Mouse (Mus musculus) monocyte, adult 2 months (primary cell): Measurements from ENCODE around the gene Zfp111.

Experiments
- DNase-seq, 2 experiments: peaks; one replicate each; pipeline ENCODE4 v3.0.0; 2022; ENCODE audit warnings: low spot score in 2 of 2, low read depth in 1 of 2

Zfp111 gene

DNA sequence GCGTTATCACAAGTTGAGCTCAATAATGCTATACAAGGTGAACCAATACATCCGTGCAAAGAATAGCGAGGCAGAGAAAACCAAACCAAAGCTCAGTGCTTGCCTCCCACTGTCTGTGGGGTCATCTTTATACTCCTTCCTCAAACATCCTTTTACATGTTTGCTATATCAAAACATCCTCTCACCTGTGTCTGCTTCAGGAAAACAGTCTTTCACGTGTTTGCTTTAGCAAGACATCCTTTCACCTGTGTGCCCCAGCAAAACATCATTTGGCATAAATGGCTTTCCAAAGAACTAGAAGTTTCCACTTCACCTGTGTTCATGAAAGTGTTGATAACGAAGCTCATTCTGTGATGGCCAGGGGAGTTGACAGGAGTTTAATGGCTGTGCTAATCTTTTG, at the start of gene Zfp111:
Gene Zfp111 (minus strand): TSS at position 101 of the 400 bp plus-strand sequence.
- no peak for DNase-seq

DNA sequence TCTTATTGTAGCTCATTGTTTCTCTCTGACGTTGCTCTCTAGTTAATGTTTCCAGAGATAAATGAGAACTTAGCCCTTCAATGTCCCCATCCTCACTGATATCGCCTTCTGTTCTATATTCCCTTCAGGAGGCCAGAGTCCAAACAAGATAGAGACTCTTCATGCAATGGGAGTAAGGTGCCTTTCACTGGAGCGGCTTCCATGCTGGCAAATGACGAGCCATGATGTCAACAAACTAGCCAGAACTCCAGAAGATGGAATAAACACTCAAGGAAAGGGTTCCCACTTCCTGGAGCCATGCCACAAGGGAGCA, 48.7 kb upstream of the Zfp111 start:
- no peak for DNase-seq

DNA sequence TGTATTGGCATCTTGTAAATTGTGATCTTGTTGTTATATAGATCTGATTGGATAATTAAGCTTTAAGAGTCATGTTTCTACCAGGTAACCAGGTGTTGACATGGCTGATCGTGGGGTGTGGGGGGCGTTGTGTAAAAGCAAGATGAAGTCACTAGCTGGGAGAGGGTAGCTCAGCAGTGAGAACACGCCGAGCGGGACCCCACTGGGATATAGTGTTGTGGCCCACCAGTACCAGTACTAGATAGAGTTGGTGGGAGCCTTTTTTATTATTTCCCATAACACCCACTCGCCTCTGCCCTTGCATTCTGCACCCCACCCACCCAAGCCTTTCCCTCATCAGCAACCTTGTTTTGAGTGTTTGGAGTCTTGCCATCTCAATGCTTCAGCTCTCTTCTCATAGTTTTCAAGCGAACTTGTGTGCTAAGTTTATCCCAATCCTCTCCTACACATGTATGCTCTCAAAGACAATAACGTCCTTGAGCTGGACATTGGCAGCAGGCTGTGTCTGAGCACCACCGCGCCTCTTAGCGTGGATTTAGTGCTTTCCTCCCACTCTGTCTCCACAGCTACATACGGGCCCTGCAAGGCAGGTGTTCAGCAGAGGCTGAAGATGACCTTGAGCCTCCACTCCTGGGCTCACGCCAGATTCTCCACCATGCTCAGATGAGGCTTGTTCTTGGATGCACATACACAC, 48.2 kb upstream of the Zfp111 start:
- DNase-seq, result no peak

DNA sequence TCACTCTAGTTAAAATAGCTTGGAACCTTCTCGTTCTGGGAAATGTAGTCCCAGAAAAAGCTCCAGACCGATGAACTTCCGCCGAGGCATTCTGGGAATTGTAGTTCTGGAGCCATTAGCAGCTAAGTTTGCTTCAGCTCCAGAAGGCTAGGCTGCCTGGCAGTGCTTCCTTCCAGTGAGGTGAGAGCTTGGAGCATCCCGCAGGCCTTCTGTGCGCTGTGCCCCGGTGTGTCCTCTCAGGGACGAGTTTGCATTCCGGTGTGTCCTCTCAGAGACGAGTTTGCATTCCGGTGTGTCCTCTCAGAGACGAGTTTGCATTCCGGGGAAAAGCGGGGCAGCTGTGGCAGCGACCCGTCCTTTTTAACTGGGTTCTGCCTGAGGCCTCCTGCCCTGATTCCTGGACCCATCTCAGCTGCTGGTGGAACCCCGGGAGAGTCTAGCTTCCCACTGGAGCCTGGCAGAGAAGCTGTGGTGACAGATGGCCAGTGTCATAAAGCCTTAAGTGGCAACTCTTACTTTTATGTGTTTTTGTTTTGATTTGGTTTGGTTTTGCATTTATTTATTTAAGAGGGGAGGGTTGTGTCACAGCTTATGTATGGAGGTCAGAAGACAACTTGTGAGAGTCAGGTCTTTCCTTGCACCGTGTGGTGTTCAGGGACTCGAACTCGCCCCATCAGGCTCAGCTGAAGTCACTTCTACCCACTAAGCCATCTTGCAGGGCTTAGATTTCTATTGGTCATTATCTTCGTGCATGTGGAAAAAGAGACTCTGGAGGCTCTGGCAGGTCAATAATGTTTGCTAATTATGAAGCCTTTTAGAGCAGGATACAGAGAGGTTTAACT, 43.6 kb upstream of the Zfp111 start, which contains the start of gene Zfp108:
Gene Zfp108 (plus strand): TSS at position 162 of the 842 bp plus-strand sequence.
- peak in 1 of 2 experiments; percentile 19 for DNase-seq

DNA sequence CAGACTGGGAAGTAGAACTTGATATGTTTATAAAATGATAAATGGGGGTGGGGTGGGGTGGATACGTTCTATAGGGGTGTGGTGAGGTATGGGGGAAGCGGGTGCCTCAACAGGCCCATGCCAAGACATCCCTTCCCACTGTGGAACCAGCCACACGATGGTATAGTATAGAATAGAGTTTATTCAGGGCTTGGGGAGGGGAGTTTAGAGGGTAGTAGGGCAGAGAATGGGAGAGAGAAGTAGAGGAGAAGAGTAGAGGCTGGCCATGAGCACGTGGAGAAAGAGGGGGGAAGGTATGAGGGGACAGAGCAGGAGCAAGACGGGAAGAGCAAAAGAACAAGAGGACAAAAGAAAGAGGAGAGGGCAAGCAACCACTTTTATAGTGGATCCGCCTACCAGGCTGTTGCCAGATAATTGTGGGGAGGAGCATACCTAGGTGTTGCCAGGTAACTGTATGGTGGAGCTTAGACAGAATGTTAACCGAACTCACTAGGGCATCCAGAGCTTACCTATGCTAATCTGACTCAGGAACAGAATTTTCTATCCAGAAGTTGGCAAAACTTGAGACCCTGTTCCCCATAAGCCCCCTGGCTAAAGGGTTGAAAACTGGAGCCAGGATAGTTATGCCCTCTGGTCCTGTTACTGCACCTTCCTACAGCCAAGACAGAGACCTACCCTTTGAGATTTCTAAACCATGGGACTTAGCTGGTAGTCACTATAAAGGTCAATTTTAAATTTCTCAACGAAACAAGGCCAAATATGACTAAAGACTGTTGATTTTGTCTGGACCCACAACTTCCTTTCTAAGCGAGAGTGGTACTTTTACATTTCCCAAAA, 42.8 kb upstream of the Zfp111 start:
- DNase-seq, result no peak

DNA sequence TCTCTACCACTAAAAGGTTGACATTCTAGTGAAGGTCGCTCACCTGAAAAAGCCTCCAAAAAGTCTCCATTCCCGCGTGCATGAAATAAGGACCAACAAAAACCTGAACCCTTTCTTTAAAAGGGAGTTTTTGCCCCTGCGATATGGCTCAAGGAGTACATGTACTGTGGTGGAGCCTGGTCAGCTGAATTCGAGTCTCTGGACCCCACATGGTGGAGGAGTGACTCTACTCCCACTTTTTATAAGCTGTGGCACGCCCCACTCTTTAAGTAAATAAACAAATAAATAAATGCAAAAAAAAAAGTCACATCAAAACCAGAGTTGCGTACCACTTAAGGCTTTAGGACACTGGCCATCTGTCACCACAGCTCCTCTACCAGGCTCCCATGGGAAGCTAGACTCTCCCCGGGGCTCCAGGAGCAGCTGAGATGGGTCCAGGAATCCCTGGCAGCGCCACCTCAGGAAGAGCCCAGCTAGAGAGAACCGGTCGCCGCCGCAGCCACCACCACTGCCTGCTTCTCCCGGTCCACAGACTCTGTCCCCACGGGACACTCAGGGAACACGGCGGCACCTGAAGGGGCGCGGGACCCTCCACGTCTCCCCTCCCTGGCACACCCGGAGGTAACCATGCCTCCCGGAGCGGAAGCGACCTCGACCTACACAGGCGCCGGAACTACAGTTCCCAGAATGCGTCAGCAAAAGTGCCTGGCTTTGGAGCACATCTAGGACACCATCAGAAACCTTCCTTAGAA, 26.0 kb upstream of the Zfp111 start, which contains the start of gene Zfp109:
Gene Zfp109 (minus strand): TSS at position 521 of the 752 bp plus-strand sequence.
- DNase-seq, result peak in 1 of 2 experiments; percentile 7

DNA sequence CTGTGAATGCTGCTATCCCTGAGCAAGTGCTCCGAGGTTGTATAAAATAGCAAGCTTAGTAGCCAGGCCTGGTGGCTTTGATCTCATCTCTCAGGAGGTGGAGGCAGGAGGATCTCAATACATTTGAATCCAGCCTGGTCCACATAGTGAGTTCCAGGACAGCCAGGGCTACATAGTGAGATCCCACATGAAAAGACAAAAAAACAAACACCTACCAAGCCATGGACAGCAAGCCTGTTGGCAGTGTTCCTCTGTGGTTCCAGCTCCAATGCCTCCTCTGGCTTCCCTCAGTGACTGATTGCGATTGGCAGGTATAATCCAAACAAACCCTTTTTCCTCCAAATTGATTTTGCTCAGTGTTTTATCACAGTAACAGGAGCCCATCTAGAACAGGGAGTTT, 947 bp downstream of the Zfp111 start:
- DNase-seq, result no peak

DNA sequence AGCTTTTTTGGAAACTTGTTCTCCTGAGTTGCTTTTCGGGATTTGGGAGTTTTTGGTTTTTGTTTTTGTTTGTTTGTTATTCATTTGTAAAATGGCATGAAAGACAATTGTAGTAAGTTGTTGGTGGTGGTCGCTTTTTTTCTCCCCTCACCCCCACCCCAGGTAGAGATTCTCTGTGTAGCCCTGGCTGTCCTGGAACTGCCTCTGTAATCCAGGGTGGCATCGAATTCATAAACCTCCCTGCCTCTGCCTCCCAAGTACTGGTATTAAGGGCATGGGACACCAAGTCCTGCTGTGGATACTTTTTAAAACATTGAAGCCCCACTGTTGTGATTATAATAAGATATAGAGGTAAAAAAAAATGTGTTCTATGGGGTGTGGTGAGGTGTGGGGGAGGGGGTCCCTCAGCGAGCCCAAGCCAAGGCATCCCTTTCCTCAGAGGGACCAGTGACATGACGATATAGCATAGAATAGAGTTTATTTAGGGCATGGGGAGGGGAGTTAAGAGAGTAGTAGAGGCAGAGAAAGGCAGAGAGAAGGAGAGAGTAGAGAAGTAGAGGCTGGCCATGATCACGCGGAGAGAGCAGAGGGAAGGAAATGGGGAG, 2.9 kb downstream of the Zfp111 start:
- DNase-seq, result no peak

DNA sequence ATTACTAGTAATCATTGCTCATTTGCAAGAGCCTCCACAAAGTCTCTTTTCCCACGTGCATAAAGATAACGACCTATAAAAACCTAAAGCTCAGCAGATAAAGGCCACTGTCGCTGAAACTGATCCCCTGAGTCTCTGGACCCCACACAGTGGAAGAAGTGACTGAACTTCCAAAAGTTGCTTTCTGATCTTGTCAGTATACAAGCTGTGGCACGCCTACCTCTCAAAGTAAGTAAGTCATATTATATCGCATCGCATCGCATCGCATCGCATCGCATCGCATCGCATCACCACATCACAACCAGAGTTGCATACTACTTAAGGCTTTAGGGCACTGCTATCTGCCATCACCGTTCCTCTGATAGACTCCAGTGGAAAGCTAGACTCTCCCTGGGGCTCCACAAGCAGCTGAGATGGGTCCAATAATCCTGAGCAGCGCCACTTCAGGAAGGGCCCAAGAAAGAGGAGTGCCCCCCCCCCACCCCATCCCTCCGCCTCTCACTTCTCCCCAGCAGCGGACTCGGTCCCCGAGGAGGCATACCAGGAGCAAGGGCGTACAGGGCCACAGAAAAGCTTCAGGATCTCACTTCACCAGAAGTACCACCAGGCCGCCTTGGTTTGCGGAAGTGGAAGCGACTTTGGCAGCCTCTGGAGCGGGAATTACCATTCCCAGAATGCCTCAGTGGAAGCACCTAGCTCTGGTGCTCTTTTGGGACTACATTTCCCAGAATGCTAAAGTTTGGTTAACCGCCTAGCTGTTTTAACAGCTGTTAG, 3.6 kb downstream of the Zfp111 start:
- peak; percentile 15 to 26 for DNase-seq

DNA sequence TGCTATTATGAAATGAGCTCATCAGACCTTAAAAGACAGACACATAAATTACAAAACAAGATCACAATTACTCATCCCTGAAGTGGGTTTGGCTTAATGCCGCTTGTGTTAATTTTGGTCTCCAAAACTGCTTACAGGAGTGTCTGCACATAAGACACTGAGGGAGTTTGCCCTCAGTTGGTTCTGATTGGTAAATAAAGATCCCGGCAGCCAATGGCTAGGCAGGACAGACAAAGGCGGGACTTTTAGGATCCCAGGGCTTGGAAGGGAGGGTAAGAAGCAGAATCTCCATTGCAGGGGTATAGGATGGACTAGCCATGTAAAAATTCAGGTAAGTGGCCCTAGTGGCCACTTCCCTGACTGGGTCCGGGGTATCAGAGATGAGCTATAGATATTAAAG, 14.3 kb downstream of the Zfp111 start:
- no peak for DNase-seq

DNA sequence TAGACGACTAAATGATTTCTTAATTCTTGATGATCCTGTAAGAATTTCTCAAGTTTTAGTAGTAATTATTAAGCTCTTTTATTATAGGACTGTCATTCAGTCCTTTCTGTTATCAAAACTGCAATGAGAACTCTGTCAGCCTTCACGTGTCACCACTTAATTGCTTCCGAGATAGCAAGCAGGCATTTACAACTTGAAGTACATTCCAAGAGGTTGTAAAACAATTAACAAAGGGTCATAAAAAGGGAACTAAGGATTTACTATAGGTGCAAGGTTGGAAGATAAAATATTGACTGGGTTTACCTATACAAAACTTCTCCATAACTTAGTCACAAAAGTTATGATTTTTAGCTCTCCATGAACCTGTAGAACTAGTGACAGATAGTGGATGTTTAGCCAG, 18.1 kb downstream of the Zfp111 start:
- no peak for DNase-seq

DNA sequence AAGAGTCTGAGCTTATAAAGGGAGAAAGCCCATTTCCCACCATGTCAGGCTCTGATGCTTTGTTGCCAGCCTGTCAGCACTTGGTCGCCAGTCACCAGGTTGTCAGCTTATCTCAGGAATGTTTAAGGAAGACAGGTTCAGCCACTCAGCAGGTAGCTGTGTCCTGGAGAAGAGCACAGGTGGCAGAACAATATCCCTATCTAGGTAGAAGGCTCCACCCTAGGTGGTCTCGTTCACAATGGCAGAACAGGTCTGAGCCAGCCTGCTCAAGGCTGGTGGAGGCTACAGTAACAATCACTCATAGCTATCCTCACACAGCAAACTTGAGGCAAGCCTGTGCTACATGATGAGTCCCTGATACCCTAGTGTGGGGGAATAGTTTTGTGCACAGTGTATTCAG, 19.9 kb downstream of the Zfp111 start:
- no peak for DNase-seq

DNA sequence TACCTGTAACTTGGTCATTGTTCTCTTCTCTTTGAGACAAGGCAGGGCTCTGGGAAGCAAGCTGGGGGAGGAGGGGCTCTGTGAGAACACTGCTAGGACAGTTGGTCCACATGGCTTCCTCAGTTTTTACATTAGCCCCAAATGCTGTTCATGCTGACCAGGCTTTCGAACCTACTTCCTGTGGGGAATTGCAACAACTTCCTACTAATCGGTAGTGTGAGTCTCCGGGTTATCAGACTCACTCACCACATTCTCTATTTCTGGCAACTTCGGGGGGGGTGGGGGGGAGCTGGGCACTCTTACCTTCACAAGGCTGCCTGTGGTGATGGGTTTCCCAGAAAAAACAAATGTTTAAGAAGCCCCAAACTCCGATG, 21.7 kb downstream of the Zfp111 start:
- no peak for DNase-seq

DNA sequence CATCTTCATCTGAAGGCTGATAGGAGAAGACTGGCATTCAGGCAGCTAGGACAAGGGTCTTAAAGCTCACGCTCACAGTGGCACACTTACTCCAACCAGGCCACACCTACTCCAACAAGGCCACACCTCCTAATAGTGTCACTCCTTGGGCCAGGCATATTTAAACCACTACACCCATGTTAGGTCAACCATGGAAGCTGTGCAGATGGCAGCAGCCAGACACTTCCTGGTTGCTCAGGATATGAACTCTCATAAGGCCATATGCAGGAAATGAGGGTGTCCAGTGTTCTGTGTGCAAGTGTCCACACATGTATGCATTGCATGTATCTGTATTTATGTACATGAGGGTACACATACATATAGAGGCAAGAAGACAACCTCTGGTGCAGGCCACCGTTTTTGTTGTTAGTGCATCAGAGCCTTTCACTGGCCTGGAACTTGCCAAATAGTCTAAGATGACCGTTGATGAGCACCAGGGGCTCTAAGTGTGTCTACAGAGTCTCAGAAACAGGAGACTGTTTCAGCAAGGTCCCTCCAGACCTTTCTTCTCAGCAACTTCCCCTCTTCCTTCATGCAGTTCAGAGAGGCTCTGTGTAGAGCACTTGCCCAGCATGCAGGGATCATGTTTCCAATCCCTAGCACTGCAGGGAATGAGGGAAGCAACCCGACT, 22.2 kb downstream of the Zfp111 start:
- DNase-seq, result no peak

DNA sequence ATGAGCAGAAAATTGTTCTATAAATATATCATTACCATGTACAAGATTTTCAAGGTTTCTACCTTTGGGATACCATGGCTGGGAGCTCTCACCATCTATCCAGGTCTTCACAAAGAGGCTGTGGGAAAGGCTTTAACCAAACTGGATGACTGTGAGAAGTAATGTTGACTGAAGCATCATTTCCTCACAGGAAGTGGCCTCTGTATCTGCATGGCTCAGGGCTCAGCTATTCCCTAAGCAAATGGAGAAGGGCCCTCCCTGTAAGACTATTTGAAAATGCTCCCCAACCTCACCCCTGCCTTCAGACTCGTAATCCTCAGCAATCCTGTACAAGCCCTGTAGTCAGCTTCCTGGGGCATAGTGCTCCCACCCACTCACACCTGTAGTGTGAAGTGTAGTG, 23.6 kb downstream of the Zfp111 start:
- DNase-seq, result no peak

DNA sequence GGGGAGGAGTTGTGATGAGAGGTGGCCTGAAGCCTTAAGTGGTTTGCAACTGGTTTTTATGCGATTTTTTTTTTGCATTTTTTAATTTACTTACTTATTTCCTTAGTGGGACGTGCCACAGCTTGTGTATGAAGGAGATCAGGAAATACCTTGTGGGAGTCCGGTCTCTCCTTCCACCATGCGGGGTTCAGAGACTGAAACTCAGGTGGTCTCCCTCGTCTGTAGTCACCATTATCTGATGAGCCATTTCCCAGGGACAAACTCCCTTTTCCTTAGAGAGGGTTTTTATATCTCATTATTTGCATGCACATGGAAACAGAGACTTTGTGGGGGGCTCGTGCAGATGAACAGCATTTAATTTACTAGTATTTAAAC, 35.9 kb downstream of the Zfp111 start:
- no peak for DNase-seq

DNA sequence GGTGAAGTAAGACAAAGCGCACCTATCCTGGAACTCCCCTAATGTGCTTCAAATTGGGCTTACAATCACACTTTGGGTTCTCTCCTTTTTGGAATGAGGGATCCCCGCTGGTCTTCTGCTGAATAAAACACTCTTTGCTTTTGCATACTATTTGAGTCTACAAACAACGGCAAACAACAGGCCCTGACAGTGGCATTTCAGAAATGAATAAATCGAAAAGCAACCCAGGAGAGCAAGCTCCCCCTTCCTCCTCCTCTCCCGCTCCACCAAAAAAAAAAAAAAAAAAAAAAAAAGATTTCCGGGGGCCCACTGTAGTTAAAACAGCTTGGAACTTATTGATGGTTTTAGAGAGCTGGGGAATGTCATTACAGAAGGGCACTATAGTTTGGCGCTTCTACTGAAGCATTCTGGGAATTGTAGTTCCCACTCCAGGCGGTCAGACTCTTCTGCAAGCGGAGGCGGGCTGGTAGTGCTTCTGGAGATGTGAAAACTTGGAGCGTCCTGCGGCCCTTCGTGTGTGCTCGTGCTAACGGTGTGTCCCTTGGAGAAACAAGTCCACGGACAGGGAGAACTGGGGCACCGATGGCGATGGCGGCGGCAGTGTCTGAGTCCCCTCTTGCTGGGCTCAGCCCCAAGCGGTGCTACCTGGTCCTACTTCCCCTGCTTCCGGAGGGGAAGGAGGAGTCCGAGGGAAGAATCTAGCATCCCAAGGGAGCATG, 36.5 kb downstream of the Zfp111 start, which contains the start of gene Zfp114:
Gene Zfp114 (plus strand): TSS at position 443 of the 719 bp plus-strand sequence.
- DNase-seq, result no peak

DNA sequence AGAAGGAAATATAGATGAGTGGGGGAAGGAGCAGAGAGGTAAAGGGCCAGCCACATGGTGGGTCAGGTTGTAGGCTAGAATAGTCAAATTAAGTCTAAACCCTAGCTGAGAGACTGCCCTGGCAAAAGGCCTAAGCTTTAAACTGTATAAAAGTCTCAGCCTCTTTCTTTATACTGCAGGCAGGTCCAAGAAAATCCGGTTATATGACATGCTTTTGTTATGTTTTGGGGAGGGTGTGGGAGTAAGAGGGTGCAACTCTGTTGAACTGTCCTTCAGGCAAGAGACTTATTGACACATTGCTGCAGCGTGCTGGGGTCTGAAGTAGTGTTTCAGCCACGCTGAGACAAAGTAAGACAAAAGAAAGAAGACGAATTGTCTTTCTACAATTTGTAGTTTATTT, 39.1 kb downstream of the Zfp111 start:
- DNase-seq, result no peak

DNA sequence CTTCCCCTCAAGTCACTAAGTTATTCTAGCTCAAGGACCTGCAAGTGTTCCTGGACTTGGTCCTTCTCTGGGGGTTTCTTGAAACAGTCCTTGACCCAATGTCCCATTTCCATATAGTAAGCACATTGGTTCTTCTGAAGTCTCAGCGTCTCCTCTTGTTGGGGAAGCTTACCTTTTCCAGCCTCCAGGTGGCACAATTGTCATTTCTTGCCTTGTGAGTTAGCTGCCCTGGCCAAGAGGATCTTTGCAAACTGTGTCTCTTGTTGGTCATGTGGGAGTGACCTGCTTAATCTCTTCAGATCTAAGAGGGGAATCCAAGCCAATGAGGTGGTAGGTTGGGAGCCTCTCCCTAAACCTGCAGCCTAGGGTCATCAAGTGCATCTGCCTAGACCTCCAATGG, 58.0 kb downstream of the Zfp111 start:
- DNase-seq, result no peak
